Mouse (Mus musculus) thymus, adult 18-20 months (tissue): Measurements from ENCODE around the gene Adh4.
"Not testable (repeated sequence)": the region's sequence is repeated elsewhere in the genome, so short reads cannot be mapped to it uniquely, and the experiment has no call there.

Experiments used
- DNase-seq, 2 experiments: peaks; one replicate each; pipeline ENCODE4 v3.0.0; 2022; ENCODE audit warnings: mixed read lengths in 2 of 2

Adh4 gene

DNA sequence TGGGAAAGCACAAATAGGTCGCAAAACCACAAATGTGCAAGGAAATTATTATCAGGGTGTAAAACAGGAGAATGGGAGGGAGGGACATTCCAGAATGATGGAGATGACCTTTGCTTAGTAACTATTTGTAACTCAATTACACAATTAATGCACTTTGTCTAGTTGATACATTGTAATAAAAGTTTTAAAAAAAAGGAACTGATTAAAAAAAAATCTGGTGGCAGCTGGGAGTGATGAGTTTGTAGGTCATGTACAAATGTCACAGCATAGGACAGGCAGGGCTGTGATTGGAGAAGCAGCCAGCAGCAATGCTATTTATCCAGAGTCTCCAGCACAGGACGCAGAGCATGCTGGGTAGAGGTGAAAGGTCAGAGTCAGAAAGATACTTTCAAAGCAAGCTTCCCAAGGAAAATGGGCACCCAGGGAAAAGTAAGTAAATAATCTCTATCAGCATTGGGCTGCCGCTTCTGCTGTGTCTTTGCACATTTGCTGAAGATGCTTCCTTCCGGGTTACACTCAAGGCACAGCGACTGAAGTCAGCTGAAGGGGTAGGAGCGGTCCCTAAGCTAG, at the start of gene Adh4:
Adh4 (plus strand) TSS at position 346 of the 570 bp plus-strand sequence.
- DNase-seq: no peak

DNA sequence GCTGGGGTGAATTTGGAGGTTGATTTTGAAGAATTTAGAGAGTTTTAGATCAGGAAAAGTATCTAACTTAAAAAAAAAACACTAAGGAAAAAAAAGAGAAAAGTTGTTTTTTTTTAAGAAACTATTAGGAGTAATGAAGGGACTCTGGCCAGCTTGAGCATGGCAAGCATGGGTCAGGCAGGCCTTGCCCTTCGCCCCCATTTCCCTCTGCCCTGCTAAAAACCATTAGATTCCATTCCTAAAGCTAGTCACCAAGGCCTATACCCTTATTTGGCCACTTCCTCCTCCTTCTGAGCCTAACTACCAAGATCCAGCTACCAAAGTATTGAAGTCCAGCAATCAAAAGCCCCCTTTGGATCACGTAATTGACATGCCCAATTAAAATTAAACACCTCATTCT, 49.1 kb upstream of the Adh4 start:
- no peak for DNase-seq

DNA sequence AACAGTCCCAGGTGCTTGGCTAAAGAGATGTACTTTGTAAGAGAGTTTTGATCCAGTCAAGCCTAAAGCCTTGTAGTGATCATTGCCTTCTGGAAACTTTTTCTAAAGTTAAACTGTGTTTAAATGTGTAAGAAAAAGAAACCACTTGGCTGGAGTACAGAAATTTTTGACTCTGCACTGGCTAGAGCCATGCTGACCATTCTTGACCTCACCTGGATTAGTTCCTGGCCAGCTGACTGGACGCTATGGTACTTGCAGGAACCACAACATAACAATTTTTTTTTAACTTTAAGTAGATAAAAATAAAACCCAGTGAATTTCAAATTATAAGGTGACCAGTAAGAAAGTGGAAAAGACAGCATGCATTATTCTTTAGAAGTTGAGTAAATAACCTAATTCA, 45.7 kb upstream of the Adh4 start:
- no peak for DNase-seq

DNA sequence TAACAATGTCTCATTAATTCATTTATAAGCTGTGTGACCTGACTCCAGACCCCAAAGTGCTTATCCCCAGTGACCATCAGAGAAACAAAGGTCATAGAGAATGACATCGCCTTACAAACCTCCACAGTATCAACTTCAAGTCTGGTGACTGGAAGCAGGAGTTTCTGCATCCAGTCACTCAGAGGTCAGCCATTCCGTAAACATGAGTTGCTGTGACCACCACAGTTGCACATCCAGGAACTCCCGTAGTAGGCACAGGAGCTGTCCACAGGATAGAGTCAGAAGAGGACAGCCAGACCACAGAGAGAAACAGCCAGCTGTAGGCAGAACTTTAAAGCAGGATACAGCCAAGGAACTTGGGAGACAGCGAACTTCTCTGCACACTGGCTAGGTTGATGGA, 45.0 kb upstream of the Adh4 start:
- not testable (repeated sequence) for DNase-seq

GRCm38 (mm10) chr3:138373920-138374319, 41.3 kb upstream of the Adh4 start:
- no peak for DNase-seq

GRCm38 (mm10) chr3:138375148-138375547, 40.1 kb upstream of the Adh4 start:
- DNase-seq: no peak

GRCm38 (mm10) chr3:138381133-138381532, 34.1 kb upstream of the Adh4 start:
- no peak for DNase-seq

GRCm38 (mm10) chr3:138387155-138387554, 28.1 kb upstream of the Adh4 start:
- DNase-seq: no peak

- DNase-seq: no peak
Observed at GRCm38 (mm10) chr3:138404872-138405271, 10.4 kb upstream of the Adh4 start.

GRCm38 (mm10) chr3:138405341-138405740, 9.9 kb upstream of the Adh4 start:
- no peak for DNase-seq

GRCm38 (mm10) chr3:138405840-138406239, 9.4 kb upstream of the Adh4 start:
- DNase-seq: no peak

DNA sequence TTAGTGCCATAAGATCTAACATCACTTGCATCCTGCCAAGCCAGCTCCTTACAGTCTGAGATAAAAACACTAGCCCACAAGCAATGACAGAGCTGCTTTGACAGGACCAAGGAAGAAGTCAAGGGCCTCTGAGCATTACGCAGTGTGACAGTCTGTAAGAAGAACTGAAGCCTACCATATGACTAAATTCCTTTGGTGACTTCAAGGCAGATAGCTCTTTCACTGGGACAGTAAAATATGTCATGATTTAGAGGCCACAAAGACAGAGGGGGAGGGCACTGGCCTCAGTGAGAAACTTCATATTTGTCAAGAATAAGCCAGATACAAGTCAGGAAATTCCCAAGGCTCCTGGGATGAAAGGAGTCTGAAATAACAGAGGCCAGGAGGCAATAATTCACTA, 7.3 kb upstream of the Adh4 start:
- no peak for DNase-seq

- DNase-seq: no peak
Observed at GRCm38 (mm10) chr3:138409585-138409984, 5.7 kb upstream of the Adh4 start.

DNA sequence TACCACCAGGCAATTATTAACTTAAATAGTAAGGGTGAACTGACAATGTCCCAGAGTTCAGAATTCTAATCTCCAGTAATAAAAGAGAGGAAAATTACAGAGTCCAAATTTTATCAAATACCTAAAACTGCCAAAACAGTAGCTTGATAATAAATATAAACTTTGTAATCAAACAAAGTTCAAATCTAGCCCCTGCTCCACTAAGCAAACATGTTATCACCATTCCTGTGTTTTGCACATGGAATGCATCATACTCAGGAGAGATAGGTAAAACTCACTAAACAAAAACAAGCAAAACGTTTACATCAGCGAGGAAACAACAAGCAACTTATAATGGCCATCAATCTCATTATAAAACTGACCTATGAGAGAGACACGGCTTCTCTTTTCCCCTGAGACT, 5.1 kb upstream of the Adh4 start:
- DNase-seq: no peak

DNA sequence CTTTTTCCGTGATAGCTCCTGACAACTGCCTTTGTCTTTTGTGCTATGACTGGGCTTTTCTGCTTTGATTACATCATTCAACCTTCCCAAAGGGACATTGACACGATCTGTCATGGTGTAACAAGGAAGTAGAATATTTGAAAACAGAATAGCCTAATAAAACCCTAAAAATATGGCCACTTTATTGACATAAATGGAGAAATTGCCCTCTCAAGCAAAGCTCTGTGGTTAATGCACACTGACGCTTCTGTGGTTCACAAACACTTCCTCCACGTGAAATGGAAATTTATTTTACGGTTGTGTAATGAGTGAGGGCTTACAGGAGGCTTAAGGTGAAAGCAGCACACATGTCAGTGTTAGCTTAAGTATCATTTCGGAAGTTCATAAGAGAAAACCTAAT, 4.1 kb downstream of the Adh4 start:
- DNase-seq: no peak

- DNase-seq: no peak
Observed at GRCm38 (mm10) chr3:138420385-138420784, 5.1 kb downstream of the Adh4 start.

- no peak for DNase-seq
Observed at GRCm38 (mm10) chr3:138423664-138424063, 8.4 kb downstream of the Adh4 start.

DNA sequence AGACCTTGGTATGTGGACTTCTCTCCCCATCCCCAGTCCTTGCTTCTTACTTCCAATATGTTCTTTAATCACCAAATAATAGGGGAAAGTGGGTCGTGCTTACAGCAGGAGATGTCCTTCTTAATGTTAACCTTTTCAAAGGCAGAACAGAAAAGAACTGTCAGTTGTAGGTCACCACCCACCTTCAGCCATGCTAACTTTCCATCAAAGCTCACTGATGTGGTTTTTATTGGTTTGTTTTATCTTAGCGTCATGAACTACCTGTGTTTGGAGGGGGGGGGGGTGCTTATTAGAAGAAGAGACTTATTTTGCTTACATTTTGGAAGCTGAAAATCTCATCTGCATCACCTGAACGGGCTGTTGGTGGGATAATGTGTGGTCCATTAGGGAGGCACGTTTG, 9.0 kb downstream of the Adh4 start:
- DNase-seq: no peak

DNA sequence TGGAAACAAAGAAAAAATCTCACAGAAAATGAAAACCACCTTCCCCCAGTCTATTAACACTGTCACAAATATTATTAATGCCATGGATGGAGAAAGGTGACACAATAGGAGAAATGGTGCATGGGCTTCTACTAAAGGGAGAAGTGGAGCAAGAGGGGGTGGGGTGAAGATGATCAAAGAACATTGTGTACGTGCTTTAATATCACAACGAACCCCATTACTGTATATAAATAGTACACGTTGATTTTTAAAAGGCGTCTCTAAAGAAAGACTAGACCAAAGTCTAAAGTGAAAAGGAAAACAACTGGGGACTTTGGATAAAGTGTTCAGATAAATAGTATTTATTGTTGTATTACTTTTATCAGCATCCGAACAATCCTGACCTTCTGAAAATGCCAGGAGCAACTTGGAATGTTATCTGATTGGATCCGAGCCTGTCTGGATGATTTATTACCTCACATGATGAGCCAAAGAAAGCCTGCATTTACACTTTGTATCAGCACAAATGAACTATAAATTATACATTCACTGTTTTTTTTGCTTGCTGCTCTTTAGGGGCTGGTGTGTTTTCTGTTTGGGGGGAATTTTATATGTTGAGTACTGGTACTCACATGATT, 15.2 kb downstream of the Adh4 start:
- DNase-seq: no peak

DNA sequence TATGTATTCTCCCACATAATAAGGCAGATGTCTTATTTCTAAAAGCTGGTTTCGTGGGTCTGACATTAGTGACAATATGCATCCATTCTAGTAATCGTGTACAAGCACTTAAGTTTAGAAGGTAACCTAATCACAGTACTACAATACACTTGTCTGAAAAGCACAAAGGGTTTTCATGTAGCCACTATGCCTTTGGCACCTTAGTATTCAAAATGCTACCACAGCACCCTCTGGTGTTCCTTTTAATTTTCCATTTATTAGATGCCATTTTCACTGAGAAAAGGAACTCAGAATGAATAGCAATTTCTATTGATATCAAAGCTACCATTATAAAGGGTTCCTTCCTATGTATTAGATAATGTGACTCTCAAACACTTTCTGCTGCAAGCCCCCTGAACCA, 16.6 kb downstream of the Adh4 start:
- no peak for DNase-seq

DNA sequence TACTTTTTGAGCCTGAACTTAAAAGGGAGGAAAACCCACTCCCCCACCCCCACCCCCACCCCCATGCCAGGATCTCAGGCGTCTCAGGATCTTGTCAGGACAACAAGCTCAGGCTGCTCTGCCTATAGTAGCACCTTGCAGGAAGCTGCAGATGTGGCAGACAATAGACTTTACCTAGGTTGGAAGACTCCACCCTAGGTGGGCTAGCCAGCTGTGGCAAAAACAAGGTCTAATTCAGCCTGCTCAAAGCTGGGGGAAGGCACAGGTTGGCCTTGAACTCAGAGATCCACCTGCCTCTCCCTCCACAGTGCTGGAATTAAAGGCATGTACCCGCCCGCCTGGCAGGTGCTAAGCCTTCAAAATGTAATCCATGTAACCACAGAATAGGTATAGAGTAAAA, 23.4 kb downstream of the Adh4 start:
- no peak for DNase-seq

DNA sequence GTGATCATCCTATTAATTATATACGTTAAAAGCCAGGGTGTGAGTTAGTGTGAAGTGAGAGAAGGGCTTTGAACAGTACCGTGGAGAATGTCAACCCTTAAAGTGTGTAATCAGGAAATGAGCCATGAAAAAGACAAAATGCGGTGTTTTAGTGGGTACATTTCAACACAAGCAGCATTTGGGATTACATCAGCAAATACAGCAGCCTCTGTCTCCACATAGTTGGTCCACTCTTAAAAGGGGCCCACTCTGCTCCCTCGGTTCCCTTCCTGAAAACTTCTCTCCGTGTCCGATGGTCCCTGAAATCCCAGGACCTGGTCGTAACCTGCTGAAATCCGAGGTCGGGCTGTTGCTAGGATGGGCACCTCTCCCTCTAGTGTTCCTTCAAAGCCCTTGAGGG, 26.9 kb downstream of the Adh4 start:
- no peak for DNase-seq

- DNase-seq: peak; percentile 83 to 85
Observed at GRCm38 (mm10) chr3:138442612-138443464, 27.6 kb downstream of the Adh4 start, which contains the start of gene Adh5. Adh5 (plus strand) TSS chr3:138443093.

GRCm38 (mm10) chr3:138443465-138443771, 28.2 kb downstream of the Adh4 start:
- DNase-seq: no peak
